Mouse (Mus musculus): ENCODE results near the gene Plce1.

DNA sequence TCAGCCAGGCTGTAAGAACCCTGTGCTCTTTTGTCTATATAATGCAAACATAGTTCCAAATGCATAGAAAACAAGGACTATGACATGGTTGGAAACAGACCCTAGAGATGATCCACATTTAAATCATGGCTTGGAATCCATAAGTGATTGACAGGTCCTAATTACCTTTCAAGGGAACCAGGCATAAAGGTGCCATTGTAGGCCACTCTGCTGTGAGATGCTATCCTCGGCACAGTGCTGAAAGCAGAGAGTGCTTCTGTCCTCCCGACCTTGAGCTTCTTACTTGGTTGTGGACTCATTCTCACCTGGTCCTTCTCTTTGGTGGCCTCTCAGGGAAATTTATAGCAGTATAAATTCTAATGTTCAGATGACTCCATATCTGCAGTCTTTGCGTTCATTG lies 46.6 kb downstream of the Plce1 start:
- TF ChIP-seq EP300 (IDR thresholded peaks at IDR 0.05; ENCODE audit: low read depth), result no peak
- no peak for TF ChIP-seq CTCF (IDR thresholded peaks at IDR 0.05; ENCODE audit: low read depth)

Data from liver, embryonic 14.5 days (tissue).